Mouse (Mus musculus) lung, embryonic 14.5 days (tissue): ENCODE results near the gene Rsrc1. TPM values are rescaled to one million over a fixed set of nuclear protein-coding genes. Genes with fewer than 3 reads are reported as not detected.

Source experiments
- ATAC-seq: fragments of 200-750 bp; cut with Nextera tagmentation; 2 replicates; pipeline ENCODE4 v1.8.0; 2017; ENCODE audit warnings: mild to moderate bottlenecking, moderate TSS enrichment, moderate library complexity; ENCODE audit not compliant: insufficient read depth
- DNase-seq: peaks from one replicate; pipeline ENCODE4 v3.0.0-alpha.2; 2015
- H3K27ac ChIP-seq: fragments of 300-500 bp; sonication (generic); 2 replicates; pipeline ENCODE4 v1.5.1; 2014; ENCODE audit warnings: low read depth, mild to moderate bottlenecking, moderate library complexity
- H3K27me3 ChIP-seq: fragments of 300-500 bp; sonication (generic); 2 replicates; pipeline ENCODE4 v1.6.1; 2014; ENCODE audit warnings: low read length, control low read depth; ENCODE audit not compliant: insufficient read depth
- H3K36me3 ChIP-seq: fragments of 300-500 bp; sonication (generic); 2 replicates; pipeline ENCODE4 v1.6.1; 2014; ENCODE audit warnings: control low read depth; ENCODE audit not compliant: insufficient read depth
- H3K4me1 ChIP-seq: fragments of 300-500 bp; sonication (generic); 2 replicates; pipeline ENCODE4 v1.6.1; 2014; ENCODE audit warnings: antibody characterized with exemption, control low read depth; ENCODE audit not compliant: insufficient read depth
- H3K4me2 ChIP-seq: fragments of 300-500 bp; sonication (generic); 2 replicates; pipeline ENCODE4 v1.6.1; 2014; ENCODE audit warnings: mild to moderate bottlenecking
- H3K4me3 ChIP-seq: fragments of 300-500 bp; sonication (generic); 2 replicates; pipeline ENCODE4 v1.5.1; 2014; ENCODE audit warnings: low read depth, low read length
- H3K9ac ChIP-seq: fragments of 300-500 bp; sonication (generic); 2 replicates; pipeline ENCODE4 v1.6.1; 2014
- H3K9me3 ChIP-seq: fragments of 300-500 bp; sonication (generic); 2 replicates; pipeline ENCODE4 v1.6.1; 2016; ENCODE audit warnings: low read depth, low read length, control low read depth
- CTCF ChIP-seq: IDR thresholded peaks from 2 replicates; pipeline ENCODE4 v1.5.1; 2016; ENCODE audit warnings: antibody characterized with exemption, low read depth
- WGBS: fragments of 180-500 bp; shearing (Covaris S2); extraction: QIAGEN DNeasy Blood & Tissue Kit; methylation state at CpG from one replicate; pipeline ENCODE4 v1.1.7; 2014; 5-methylcytosine and 5-hydroxymethylcytosine counted together
- polyA plus RNA-seq: library from polyadenylated mRNA; unstranded; fragments of >200 nt; fragmentation: Nextera tagmentation; extraction: Ambion mirVana; gene quantifications from 2 replicates; pipeline ENCODE4 v1.2.1, GENCODE M21; 2014

Gene Rsrc1
- polyA plus RNA-seq, 1 experiment from 2014 or later = 38.1 TPM

DNA sequence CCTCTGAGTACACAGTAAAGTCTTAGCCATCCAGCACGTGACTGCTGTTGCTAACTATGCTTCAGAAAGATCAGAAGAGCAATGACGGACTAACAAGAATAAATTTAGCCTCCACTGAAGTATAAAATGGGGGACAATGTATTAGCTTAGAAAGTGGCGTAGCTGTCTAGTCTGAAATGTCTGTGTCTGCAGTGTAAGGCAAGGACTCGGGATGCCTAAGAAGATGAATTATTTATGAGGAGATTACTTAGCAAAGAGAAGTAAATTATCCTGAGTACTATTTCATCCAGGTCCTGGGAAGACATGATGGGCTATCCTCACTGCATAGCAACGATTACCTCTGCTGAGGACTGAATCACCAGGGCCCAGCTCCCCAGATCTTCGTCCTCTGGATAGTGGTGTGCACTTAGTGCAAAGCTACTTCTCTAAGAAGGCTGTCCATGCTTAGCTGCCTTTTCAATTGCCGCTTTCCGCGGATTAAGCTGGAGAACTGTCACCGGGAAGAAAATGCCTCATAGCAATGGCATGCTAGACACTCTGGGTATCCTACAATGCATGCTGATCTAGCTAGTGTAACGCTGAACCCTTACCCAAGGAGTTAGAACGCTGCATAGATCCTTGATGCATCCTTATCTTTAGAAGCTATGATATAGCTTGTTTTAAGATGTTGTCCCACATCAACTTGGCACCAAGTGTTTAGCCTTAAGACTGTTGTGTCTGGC, 370.4 kb downstream of the Rsrc1 start:
- no peak overlapping the region for H3K4me3 ChIP-seq
- no peaks in the 10 kb centered on the region for H3K4me1 ChIP-seq
- ATAC-seq (no peak), DNase-seq (no peak)
- H3K27ac ChIP-seq = no peak overlapping the region
- H3K4me2 ChIP-seq = no peak overlapping the region
- H3K36me3 ChIP-seq = no peaks in the 10 kb centered on the region
- 74% methylated on average over 12 of the region's 12 CpGs for WGBS
- TF ChIP-seq CTCF = no peak
- no peaks in the 10 kb centered on the region for H3K9me3 ChIP-seq
- no peak overlapping the region for H3K9ac ChIP-seq
- H3K27me3 ChIP-seq = no peaks in the 10 kb centered on the region

- 14% methylated on average over 4 of the region's 5 CpGs for WGBS
- peak; percentile 86 for TF ChIP-seq CTCF
- Histone ChIP-seq H3K4me3 (no peak overlapping the region), H3K4me1 (no peaks in the 10 kb centered on the region), H3K27ac (no peak overlapping the region), H3K36me3 (no peaks in the 10 kb centered on the region), H3K9ac (no peak overlapping the region), H3K9me3 (no peaks in the 10 kb centered on the region), H3K27me3 (no peaks in the 10 kb centered on the region), H3K4me2 (no peak overlapping the region)
- peak; percentile 79 for DNase-seq
- ATAC-seq = peak; percentile 52; the same call in 1 of the 2 replicates
These were observed 371.1 kb downstream of the Rsrc1 start for GRCm38 (mm10) chr3:67352128-67352762.

DNA sequence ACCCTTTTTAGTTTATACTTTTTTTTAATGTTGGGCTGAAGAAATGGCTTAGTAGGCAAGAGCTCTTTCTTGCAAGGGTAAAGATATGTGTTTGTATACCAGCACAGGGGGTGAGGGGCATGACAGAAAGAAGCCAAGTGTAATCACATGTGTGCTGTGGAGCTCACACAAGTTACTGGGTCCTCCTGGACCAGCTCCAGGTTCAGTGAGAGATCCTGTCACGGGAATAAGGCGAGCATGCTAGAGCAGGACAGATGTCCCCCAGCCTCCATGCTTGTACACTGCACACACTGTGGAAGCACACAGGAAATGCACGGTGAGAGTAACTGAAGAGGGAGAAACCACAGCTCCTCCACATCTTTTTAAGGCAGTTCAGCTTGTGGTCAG, 371.6 kb downstream of the Rsrc1 start:
- no peaks in the 10 kb centered on the region for H3K4me1 ChIP-seq
- no peak overlapping the region for H3K9ac ChIP-seq
- no peaks in the 10 kb centered on the region for H3K36me3 ChIP-seq
- no peak overlapping the region for H3K4me3 ChIP-seq
- DNase-seq (no peak), ATAC-seq (peak; percentile 31; the same call in 1 of the 2 replicates)
- no peaks in the 10 kb centered on the region for H3K27me3 ChIP-seq
- WGBS = 86% methylated on average over 3 of the region's 3 CpGs
- no peak for TF ChIP-seq CTCF
- H3K27ac ChIP-seq = no peak overlapping the region
- H3K4me2 ChIP-seq = no peak overlapping the region
- no peaks in the 10 kb centered on the region for H3K9me3 ChIP-seq

DNA sequence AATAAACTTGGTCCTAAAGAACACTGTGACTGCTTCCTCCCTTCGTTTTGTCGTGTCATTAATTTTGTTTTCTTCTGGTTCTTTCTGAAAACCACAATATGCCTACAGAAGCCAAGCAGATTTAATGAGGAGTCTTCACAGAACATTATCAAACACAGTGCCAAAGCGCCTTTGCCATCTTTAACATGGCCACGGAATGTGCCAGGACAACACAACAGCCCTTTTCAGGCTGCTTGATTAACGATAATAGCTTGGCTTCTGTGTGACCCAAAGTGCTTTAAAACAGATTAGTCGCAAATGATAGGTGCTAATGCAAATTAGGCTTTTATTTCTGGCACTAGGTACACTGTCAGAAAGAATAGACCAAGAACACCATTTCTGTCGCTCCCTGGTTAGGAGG, 377.2 kb downstream of the Rsrc1 start:
- TF ChIP-seq CTCF = no peak
- WGBS = 81% methylated on average over 7 of the region's 7 CpGs
- DNase-seq (no peak), ATAC-seq (no peak)
- Histone ChIP-seq H3K9ac (no peak overlapping the region), H3K4me1 (no peaks in the 10 kb centered on the region), H3K4me2 (no peak overlapping the region), H3K4me3 (no peak overlapping the region), H3K36me3 (no peaks in the 10 kb centered on the region), H3K27ac (no peak overlapping the region), H3K9me3 (no peaks in the 10 kb centered on the region), H3K27me3 (no peaks in the 10 kb centered on the region)

DNA sequence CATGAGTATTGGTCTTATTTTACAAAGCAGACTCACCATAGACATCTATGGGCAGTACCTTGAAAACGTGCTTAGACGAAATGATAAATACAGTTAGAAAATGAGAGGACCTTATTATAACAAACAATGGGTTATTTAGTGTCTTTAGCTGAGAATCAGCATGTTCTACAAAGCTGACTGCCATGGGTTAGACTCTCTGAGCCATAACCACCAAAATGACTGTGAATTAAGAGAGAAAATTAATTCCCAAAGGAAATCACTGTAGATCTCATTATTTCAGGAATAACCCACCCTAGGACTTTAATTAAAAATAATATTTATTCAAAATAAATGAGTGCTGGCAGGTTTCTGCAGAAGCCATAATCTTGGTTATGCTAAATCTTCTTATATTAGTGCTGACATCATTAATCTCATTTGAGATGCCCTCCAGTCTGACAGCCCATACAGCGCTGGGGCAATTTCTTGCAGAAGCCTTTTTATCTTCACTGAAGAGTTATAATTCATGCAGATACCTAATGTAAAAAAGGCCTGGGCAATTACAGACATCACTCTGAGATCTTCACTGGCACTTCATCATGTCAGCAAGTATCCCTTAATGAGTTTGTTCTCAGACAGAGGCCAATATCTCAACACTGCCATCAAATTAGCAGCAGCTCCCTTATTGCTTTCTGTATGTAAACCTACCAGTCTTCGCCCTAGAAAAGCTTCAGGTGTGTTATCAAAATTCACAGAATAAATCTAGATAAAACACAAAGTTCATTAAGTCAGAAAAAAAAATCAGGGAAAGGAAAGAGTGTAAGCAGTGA, 385.1 kb downstream of the Rsrc1 start:
- ATAC-seq (no peak), DNase-seq (no peak)
- H3K4me2 ChIP-seq = no peak overlapping the region
- no peaks in the 10 kb centered on the region for H3K27me3 ChIP-seq
- WGBS = 70% methylated on average over 4 of the region's 4 CpGs
- no peaks in the 10 kb centered on the region for H3K4me1 ChIP-seq
- H3K9ac ChIP-seq = no peak overlapping the region
- no peak overlapping the region for H3K4me3 ChIP-seq
- no peaks in the 10 kb centered on the region for H3K36me3 ChIP-seq
- no peak overlapping the region for H3K27ac ChIP-seq
- no peak for TF ChIP-seq CTCF
- no peaks in the 10 kb centered on the region for H3K9me3 ChIP-seq

GRCm38 (mm10) chr3:67367481-67367880, 386.3 kb downstream of the Rsrc1 start:
- DNase-seq (no peak), ATAC-seq (no peak)
- 53% methylated on average over 6 of the region's 6 CpGs for WGBS
- no peak for TF ChIP-seq CTCF
- Histone ChIP-seq H3K4me3 (no peak overlapping the region), H3K27me3 (peaks cover 3% of the 10 kb centered on the region; the same call in 1 of the 2 replicates), H3K4me1 (no peaks in the 10 kb centered on the region), H3K4me2 (no peak overlapping the region), H3K9ac (no peak overlapping the region), H3K27ac (no peak overlapping the region), H3K9me3 (no peaks in the 10 kb centered on the region), H3K36me3 (no peaks in the 10 kb centered on the region)

- no peak for ATAC-seq
- Histone ChIP-seq H3K36me3 (no peaks in the 10 kb centered on the region), H3K9me3 (no peaks in the 10 kb centered on the region), H3K4me2 (no peak overlapping the region), H3K27me3 (peaks cover 6% of the 10 kb centered on the region), H3K9ac (no peak overlapping the region), H3K27ac (no peak overlapping the region), H3K4me1 (no peaks in the 10 kb centered on the region), H3K4me3 (no peak overlapping the region)
- peak; percentile 17; the same call in 1 of the 2 replicates for TF ChIP-seq CTCF
- DNase-seq = peak; percentile 12
- WGBS = 69% methylated on average over 5 of the region's 5 CpGs
These were observed 388.4 kb downstream of the Rsrc1 start for GRCm38 (mm10) chr3:67369407-67370079.
